Mouse (Mus musculus) stomach, embryonic 15.5 days (tissue): ENCODE data around the gene Spry2. TPM values are rescaled to one million over a fixed set of nuclear protein-coding genes. Genes with fewer than 3 reads are reported as not detected.

ENCODE experiments used
- ATAC-seq: fragments of 200-750 bp; cut with Nextera tagmentation; 2 replicates; pipeline ENCODE4 v1.8.0; 2017; ENCODE audit warnings: low read depth, moderate number of reproducible peaks, moderate TSS enrichment; ENCODE audit not compliant: insufficient read depth, low FRiP score
- H3K27ac ChIP-seq: fragments of 300-500 bp; sonication (generic); 2 replicates; pipeline ENCODE4 v1.5.1; 2015; ENCODE audit warnings: mild to moderate bottlenecking, inconsistent platforms
- H3K27me3 ChIP-seq: fragments of 300-500 bp; sonication (generic); replicated peaks from 2 replicates; pipeline ENCODE4 v1.6.1; 2015; ENCODE audit warnings: inconsistent platforms
- H3K36me3 ChIP-seq: fragments of 300-500 bp; sonication (generic); 2 replicates; pipeline ENCODE4 v1.6.1; 2015; ENCODE audit warnings: inconsistent platforms
- H3K4me1 ChIP-seq: fragments of 300-500 bp; sonication (generic); 2 replicates; pipeline ENCODE4 v1.6.1; 2015; ENCODE audit warnings: inconsistent platforms
- H3K4me2 ChIP-seq: fragments of 300-500 bp; sonication (generic); 2 replicates; pipeline ENCODE4 v1.6.1; 2015; ENCODE audit warnings: mild to moderate bottlenecking, inconsistent platforms
- H3K4me3 ChIP-seq: fragments of 300-500 bp; sonication (generic); replicated peaks from 2 replicates; pipeline ENCODE4 v1.5.1; 2015; ENCODE audit warnings: inconsistent platforms
- H3K9ac ChIP-seq: fragments of 300-500 bp; sonication (generic); 2 replicates; pipeline ENCODE4 v1.6.1; 2015; ENCODE audit warnings: inconsistent platforms
- H3K9me3 ChIP-seq: fragments of 300-500 bp; sonication (generic); 2 replicates; pipeline ENCODE4 v1.6.1; 2016; ENCODE audit warnings: inconsistent platforms
- whole genome bisulfite sequencing: fragments of 180-500 bp; shearing (Covaris S2); methylation state at CpG from one replicate; pipeline ENCODE4 v1.1.7; 2015; 5-methylcytosine and 5-hydroxymethylcytosine counted together
- polyA plus RNA-seq: library from polyadenylated mRNA; unstranded; fragments of >200 nt; fragmentation: Nextera tagmentation; extraction: Ambion mirVana; gene quantifications from 2 replicates; pipeline ENCODE4 v1.2.1, GENCODE M21; 2015

Spry2 gene
- polyA plus RNA-seq, 1 experiment from 2014 or later, result 53.3 TPM

- no peak for ATAC-seq
- no peak overlapping the region for H3K27ac ChIP-seq
- H3K9ac ChIP-seq, result no peak overlapping the region
- H3K27me3 ChIP-seq, result no peaks in the 10 kb centered on the region
- no peaks in the 10 kb centered on the region for H3K4me1 ChIP-seq
- no peak overlapping the region for H3K4me3 ChIP-seq
- no peaks in the 10 kb centered on the region for H3K9me3 ChIP-seq
- H3K36me3 ChIP-seq, result no peaks in the 10 kb centered on the region
- 43% methylated on average over 5 of the region's 5 CpGs for WGBS
- H3K4me2 ChIP-seq, result no peak overlapping the region
These were observed 37.7 kb downstream of the Spry2 start for GRCm38 (mm10) chr14:105858935-105859334.

DNA sequence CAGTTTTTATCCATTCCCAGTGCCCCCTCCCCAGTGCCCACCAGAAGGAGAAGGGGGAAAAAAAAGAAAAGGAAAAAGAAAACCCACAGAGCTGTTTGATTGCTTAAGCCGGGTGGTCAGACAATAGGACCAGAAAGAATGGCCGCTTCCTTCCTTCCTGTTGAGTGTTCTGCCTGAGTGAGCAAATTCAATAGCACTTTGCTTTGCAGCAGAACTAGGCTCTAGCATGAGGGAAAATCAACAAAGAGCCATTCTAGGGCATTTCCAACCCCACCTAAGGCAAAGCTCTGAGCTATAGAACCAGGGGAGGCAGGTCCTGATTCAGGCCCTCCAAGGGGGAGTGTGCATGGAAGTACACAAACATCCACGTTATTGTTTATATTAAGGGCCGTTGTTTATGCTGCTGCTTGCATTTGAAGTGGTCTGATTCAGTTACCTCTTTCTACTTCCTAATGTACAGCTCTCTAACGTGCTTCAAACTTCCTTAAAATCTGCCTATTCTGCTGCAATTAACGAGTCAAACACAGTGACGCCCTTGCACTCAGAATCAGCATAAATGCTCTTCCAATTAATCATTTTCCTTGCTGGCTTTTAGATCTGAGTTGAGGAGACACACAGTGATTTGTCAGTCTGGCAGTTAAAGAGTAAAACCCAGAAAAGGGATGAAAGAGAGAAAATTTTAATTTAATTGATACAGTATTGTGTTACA is 45.1 kb downstream of the Spry2 start:
- H3K4me1 ChIP-seq, result no peaks in the 10 kb centered on the region
- no peak overlapping the region for H3K4me3 ChIP-seq
- WGBS, result 25% methylated on average over 7 of the region's 7 CpGs
- no peaks in the 10 kb centered on the region for H3K27me3 ChIP-seq
- no peak overlapping the region for H3K4me2 ChIP-seq
- peak; percentile 10; the same call in 1 of the 2 replicates for ATAC-seq
- no peak overlapping the region for H3K27ac ChIP-seq
- no peaks in the 10 kb centered on the region for H3K36me3 ChIP-seq
- H3K9ac ChIP-seq, result no peak overlapping the region
- H3K9me3 ChIP-seq, result no peaks in the 10 kb centered on the region

Other genes starting within 250 kb of the Spry2 start
- not detected in 2 replicates for gene Trim52, start 209.4 kb upstream of the Spry2 start, polyA plus RNA-seq